Mouse (Mus musculus) MEL (cell line): ENCODE measurements around the gene Olfr654. TPM values are rescaled to one million over a fixed set of nuclear protein-coding genes. Genes with fewer than 3 reads are reported as not detected.

Experiments
- DNase-seq: peaks from one replicate; pipeline ENCODE4 v3.0.0; 2011; ENCODE audit warnings: low read depth, low spot score
- H3K27ac ChIP-seq: 2 replicates; pipeline ENCODE4 v1.5.1; 2012; ENCODE audit warnings: low read depth, mild to moderate bottlenecking, control low read depth, low read length, moderate library complexity; ENCODE audit not compliant: control insufficient read depth
- H3K27me3 ChIP-seq, 2 experiments: fragments of 150-350 bp in 1 of 2; sonication (generic) in 1 of 2; 2 replicates each; pipeline ENCODE4 v1.6.1; 2012; ENCODE audit warnings: low read length in 2 of 2, mild to moderate bottlenecking in 2 of 2, improper control_type of control experiment in 1 of 2, moderate library complexity in 1 of 2; ENCODE audit not compliant: insufficient read depth in 2 of 2, control insufficient read depth in 1 of 2
- H3K36me3 ChIP-seq, 2 experiments: 2 replicates each; pipeline ENCODE4 v1.6.1; 2012 to 2014; ENCODE audit warnings: low read length in 2 of 2, improper control_type of control experiment in 1 of 2, inconsistent platforms in 1 of 2, mild to moderate bottlenecking in 1 of 2; ENCODE audit not compliant: insufficient read depth in 2 of 2, control insufficient read depth in 1 of 2
- H3K4me1 ChIP-seq, 2 experiments: fragments of 150-350 bp in 1 of 2; sonication (generic) in 1 of 2; 2 replicates each; pipeline ENCODE4 v1.6.1; 2012; ENCODE audit warnings: low read length in 2 of 2, improper control_type of control experiment in 1 of 2, mild to moderate bottlenecking in 1 of 2; ENCODE audit not compliant: insufficient read depth in 2 of 2, control insufficient read depth in 1 of 2
- H3K4me3 ChIP-seq, 2 experiments: fragments of 150-350 bp in 1 of 2; sonication (generic) in 1 of 2; 2 replicates each; pipeline ENCODE4 v1.5.1; 2012; ENCODE audit warnings: low read depth in 2 of 2, low read length in 2 of 2, mild to moderate bottlenecking in 2 of 2, moderate library complexity in 2 of 2, control low read depth in 1 of 2, improper control_type of control experiment in 1 of 2; ENCODE audit not compliant: control insufficient read depth in 1 of 2, insufficient read depth in 1 of 2
- H3K79me2 ChIP-seq: 2 replicates; pipeline ENCODE4 v1.6.1; 2012; ENCODE audit warnings: mild to moderate bottlenecking, low read length, moderate library complexity; ENCODE audit not compliant: control insufficient read depth, poor library complexity, insufficient read depth
- H3K9ac ChIP-seq: 2 replicates; pipeline ENCODE4 v1.6.1; 2012; ENCODE audit warnings: low read depth, mild to moderate bottlenecking, control low read depth, low read length, moderate library complexity; ENCODE audit not compliant: control insufficient read depth, poor library complexity, severe bottlenecking
- H3K9me3 ChIP-seq: fragments of 150-350 bp; sonication (generic); replicated peaks from 2 replicates; pipeline ENCODE4 v1.6.1; 2012; ENCODE audit warnings: mild to moderate bottlenecking, low read length, improper control_type of control experiment, moderate library complexity; ENCODE audit not compliant: insufficient read depth
- CHD2 ChIP-seq: IDR thresholded peaks from 2 replicates; pipeline ENCODE4 v1.6.1; 2011; ENCODE audit warnings: low read length, improper control_type of control experiment
- CTCF ChIP-seq, 3 experiments: IDR thresholded peaks in 2 of 3; conservative IDR thresholded peaks in 1 of 3; 2 replicates each; pipeline ENCODE4 v1.5.1; 2011 to 2012; ENCODE audit warnings: low read length in 3 of 3, low read depth in 2 of 3, mild to moderate bottlenecking in 2 of 3, improper control_type of control experiment in 1 of 3, inconsistent platforms in 1 of 3, mixed read lengths in 1 of 3, moderate library complexity in 1 of 3; ENCODE audit not compliant: control insufficient read depth in 1 of 3, insufficient read depth in 1 of 3, poor library complexity in 1 of 3, severe bottlenecking in 1 of 3
- E2F4 ChIP-seq: IDR thresholded peaks from 2 replicates; pipeline ENCODE4 v1.6.1; 2011; ENCODE audit warnings: low read depth, low read length, improper control_type of control experiment, borderline replicate concordance
- ELF1 ChIP-seq: IDR thresholded peaks from 2 replicates; pipeline ENCODE4 v1.6.1; 2014; ENCODE audit warnings: low read depth, mild to moderate bottlenecking, inconsistent platforms, low read length, improper control_type of control experiment, moderate library complexity
- EP300 ChIP-seq, 2 experiments: IDR thresholded peaks; 2 replicates each; pipeline ENCODE4 v1.6.1; 2011; ENCODE audit warnings: improper control_type of control experiment in 2 of 2, low read length in 2 of 2, low read depth in 1 of 2, mild to moderate bottlenecking in 1 of 2
- GABPA ChIP-seq: IDR thresholded peaks from 2 replicates; pipeline ENCODE4 v1.6.1; 2012; ENCODE audit warnings: low read depth, mild to moderate bottlenecking, inconsistent platforms, low read length, improper control_type of control experiment, moderate library complexity
- GATA1 ChIP-seq: IDR thresholded peaks from 2 replicates; pipeline ENCODE4 v1.6.1; 2011; ENCODE audit warnings: low read depth, low read length, improper control_type of control experiment
- HCFC1 ChIP-seq: IDR thresholded peaks from 2 replicates; pipeline ENCODE4 v1.6.1; 2012; ENCODE audit warnings: low read depth, mild to moderate bottlenecking, inconsistent platforms, low read length, improper control_type of control experiment, moderate library complexity
- JUND ChIP-seq: IDR thresholded peaks from 2 replicates; pipeline ENCODE4 v1.6.1; 2011; ENCODE audit warnings: low read depth, mild to moderate bottlenecking, improper control_type of control experiment, low read length
- MAX ChIP-seq: IDR thresholded peaks from 2 replicates; pipeline ENCODE4 v1.6.1; 2011; ENCODE audit warnings: low read length, improper control_type of control experiment
- MAZ ChIP-seq: IDR thresholded peaks from 2 replicates; pipeline ENCODE4 v1.6.1; 2012; ENCODE audit warnings: low read depth, mild to moderate bottlenecking, inconsistent platforms, low read length, improper control_type of control experiment
- MXI1 ChIP-seq: IDR thresholded peaks from 2 replicates; pipeline ENCODE4 v1.6.1; 2011; ENCODE audit warnings: mild to moderate bottlenecking, low read depth, low read length, improper control_type of control experiment
- MYB ChIP-seq: IDR thresholded peaks from 2 replicates; pipeline ENCODE4 v1.6.1; 2011; ENCODE audit warnings: mild to moderate bottlenecking, low read depth, low read length, improper control_type of control experiment
- MYC ChIP-seq: IDR thresholded peaks from 2 replicates; pipeline ENCODE4 v1.6.1; 2011; ENCODE audit warnings: low read depth, mild to moderate bottlenecking, low read length, improper control_type of control experiment, moderate library complexity
- NRF1 ChIP-seq: IDR thresholded peaks from 2 replicates; pipeline ENCODE4 v1.6.1; 2014; ENCODE audit warnings: low read depth, mild to moderate bottlenecking, inconsistent platforms, low read length, improper control_type of control experiment, moderate library complexity; ENCODE audit not compliant: poor library complexity, insufficient read depth, severe bottlenecking
- POLR2A ChIP-seq, 2 experiments: IDR thresholded peaks; 2 replicates each; pipeline ENCODE4 v1.6.1; 2011 to 2012; ENCODE audit warnings: low read length in 2 of 2, mild to moderate bottlenecking in 2 of 2, control low read depth in 1 of 2, improper control_type of control experiment in 1 of 2, low read depth in 1 of 2, moderate library complexity in 1 of 2; ENCODE audit not compliant: control insufficient read depth in 1 of 2, insufficient read depth in 1 of 2, poor library complexity in 1 of 2
- POLR2AphosphoS5 ChIP-seq: IDR thresholded peaks from 2 replicates; pipeline ENCODE4 v1.6.1; 2012; ENCODE audit warnings: low read depth, borderline replicate concordance, mild to moderate bottlenecking, inconsistent platforms, low read length, moderate library complexity, mixed read lengths
- RCOR1 ChIP-seq: IDR thresholded peaks from 2 replicates; pipeline ENCODE4 v1.6.1; 2012; ENCODE audit warnings: low read depth, mild to moderate bottlenecking, inconsistent platforms, low read length, improper control_type of control experiment
- SIN3A ChIP-seq: IDR thresholded peaks from 2 replicates; pipeline ENCODE4 v1.6.1; 2012; ENCODE audit warnings: low read length, improper control_type of control experiment, inconsistent platforms
- SMC3 ChIP-seq: IDR thresholded peaks from 2 replicates; pipeline ENCODE4 v1.6.1; 2011; ENCODE audit warnings: low read depth, low read length, improper control_type of control experiment
- TCF12 ChIP-seq: IDR thresholded peaks from 2 replicates; pipeline ENCODE4 v1.6.1; 2014; ENCODE audit warnings: low read depth, mild to moderate bottlenecking, inconsistent platforms, low read length, improper control_type of control experiment, moderate library complexity
- UBTF ChIP-seq: IDR thresholded peaks from 2 replicates; pipeline ENCODE4 v1.6.1; 2012; ENCODE audit warnings: low read depth, mild to moderate bottlenecking, inconsistent platforms, low read length, improper control_type of control experiment, moderate library complexity, borderline replicate concordance; ENCODE audit not compliant: insufficient read depth
- ZKSCAN1 ChIP-seq: IDR thresholded peaks from 2 replicates; pipeline ENCODE4 v1.6.1; 2012; ENCODE audit warnings: low read depth, mild to moderate bottlenecking, inconsistent platforms, low read length, improper control_type of control experiment, moderate library complexity
- ZNF384 ChIP-seq: IDR thresholded peaks from 2 replicates; pipeline ENCODE4 v1.6.1; 2012; ENCODE audit warnings: low read depth, mild to moderate bottlenecking, inconsistent platforms, low read length, improper control_type of control experiment
- polyA plus RNA-seq, 2 experiments: library from polyadenylated mRNA; stranded (reverse) in 1 of 2; unstranded in 1 of 2; fragments of >175 nt in 1 of 2; fragments of >200 nt in 1 of 2; gene quantifications; 2 replicates each; pipeline versions ENCODE4 v1.2.1 to v1.2.4; 2012; ENCODE audit warnings: low replicate concordance in 2 of 2, low read depth in 1 of 2; ENCODE audit not compliant: insufficient read length in 2 of 2, insufficient read depth in 1 of 2, missing spikeins in 1 of 2
- total RNA-seq: library from RNA; depleted of rRNA; stranded (reverse); fragments of 300-350 nt; gene quantifications from 2 replicates; pipeline ENCODE4 v1.2.3, GENCODE M21; 2012

Gene Olfr654
- total and polyA plus RNA-seq, 3 experiments = not detected

DNA sequence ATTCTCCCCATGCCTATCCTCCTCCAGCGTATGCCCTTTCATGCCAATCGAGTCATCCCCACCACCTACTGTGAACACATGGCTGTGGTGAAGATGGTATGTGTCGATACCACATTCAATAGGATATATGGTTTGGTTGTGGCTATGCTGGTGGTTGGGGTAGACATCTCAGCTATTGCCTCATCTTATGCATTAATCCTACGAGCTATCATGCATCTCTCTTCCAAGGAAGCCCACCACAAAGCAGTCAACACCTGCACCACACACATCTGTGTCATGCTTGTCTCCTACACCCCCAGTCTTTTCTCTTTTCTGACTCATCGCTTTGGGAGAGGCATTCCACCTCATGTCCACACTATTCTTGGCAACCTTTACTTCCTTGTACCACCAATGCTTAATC lies 1.4 kb downstream of the Olfr654 start:
- TF ChIP-seq CTCF (IDR thresholded peaks at IDR 0.05 in 2 of 3, conservative IDR thresholded peaks at IDR 0.05 in 1 of 3; ENCODE audit: control insufficient read depth in 1 of 3, insufficient read depth in 1 of 3, low read depth in 2 of 3, low read length in 3 of 3, poor library complexity in 1 of 3, severe bottlenecking in 1 of 3) (no peak), MYB (no peak), GATA1 (no peak), MAZ (no peak), HCFC1 (no peak), MXI1 (no peak), CHD2 (no peak), ZKSCAN1 (no peak), GABPA (no peak), SIN3A (no peak), UBTF (no peak), EP300 (IDR thresholded peaks at IDR 0.05; ENCODE audit: low read depth in 1 of 2, low read length in 2 of 2) (no peak), ZNF384 (no peak), E2F4 (no peak), POLR2A (IDR thresholded peaks at IDR 0.05; ENCODE audit: control insufficient read depth in 1 of 2, insufficient read depth in 1 of 2, low read depth in 1 of 2, low read length in 2 of 2, poor library complexity in 1 of 2) (no peak), SMC3 (no peak)
- Histone ChIP-seq H3K9ac (no peak overlapping the region), H3K36me3 (no peaks in the 10 kb centered on the region), H3K79me2 (no peaks in the 10 kb centered on the region), H3K9me3 (no peaks in the 10 kb centered on the region), H3K27me3 (no peaks in the 10 kb centered on the region), H3K4me3 (no peak overlapping the region), H3K27ac (no peak overlapping the region), H3K4me1 (no peaks in the 10 kb centered on the region)
- no peak for DNase-seq

DNA sequence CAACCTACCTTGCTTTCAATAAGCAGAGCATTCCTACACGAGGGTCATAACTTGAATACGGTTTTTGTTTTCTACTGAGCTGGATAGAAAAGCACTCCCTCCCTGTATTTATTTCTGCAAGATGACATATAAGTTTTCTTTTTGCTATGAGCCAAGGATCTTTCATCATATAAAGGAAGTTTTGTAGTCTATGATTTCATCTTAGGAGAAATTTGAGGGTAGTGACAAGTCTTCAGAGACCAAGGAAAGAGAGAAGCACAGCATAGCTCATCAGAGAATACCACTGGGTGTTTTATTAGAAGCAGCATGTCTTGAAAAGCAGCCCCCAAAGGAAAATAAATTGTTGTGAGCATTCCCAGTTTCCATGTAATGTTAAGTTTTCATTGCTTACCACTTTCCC lies 14.9 kb downstream of the Olfr654 start, which contains the start of gene Olfr655:
Olfr655 (minus strand) TSS at position 101 of the 400 bp plus-strand sequence.
- no peak within 1 kb of the TSS for H3K27ac ChIP-seq
- no peaks in the 10 kb centered on the region for H3K4me1 ChIP-seq
- no peak within 1 kb of the TSS for H3K9ac ChIP-seq
- TF ChIP-seq MAX = no peak
- TF ChIP-seq MYC = no peak
- no peak for TF ChIP-seq POLR2A (IDR thresholded peaks at IDR 0.05; ENCODE audit: control insufficient read depth in 1 of 2, insufficient read depth in 1 of 2, low read depth in 1 of 2, low read length in 2 of 2, poor library complexity in 1 of 2)
- no peak for TF ChIP-seq SIN3A
- no peak for TF ChIP-seq MXI1
- no peak for TF ChIP-seq TCF12
- TF ChIP-seq ELF1 = no peak
- no peak for TF ChIP-seq RCOR1
- TF ChIP-seq POLR2AphosphoS5 = no peak
- TF ChIP-seq JUND = no peak
- TF ChIP-seq MAZ = no peak
- no peak for TF ChIP-seq GATA1
- TF ChIP-seq UBTF = no peak
- no peak for TF ChIP-seq ZNF384
- TF ChIP-seq SMC3 = no peak
- no peak for TF ChIP-seq NRF1
- no peak for TF ChIP-seq CHD2
- TF ChIP-seq, all 39 proteins: peak for 0
- H3K36me3 ChIP-seq = no peaks in the 10 kb centered on the region
- DNase-seq = no peak
- H3K4me3 ChIP-seq = no peak within 1 kb of the TSS
- no peaks in the 10 kb centered on the region for H3K9me3 ChIP-seq
- H3K79me2 ChIP-seq = no peaks in the 10 kb centered on the region
- no peaks in the 10 kb centered on the region for H3K27me3 ChIP-seq
